Comparison of ENCODE assay signal across 8 mouse cellular contexts in the genomic region with DNA sequence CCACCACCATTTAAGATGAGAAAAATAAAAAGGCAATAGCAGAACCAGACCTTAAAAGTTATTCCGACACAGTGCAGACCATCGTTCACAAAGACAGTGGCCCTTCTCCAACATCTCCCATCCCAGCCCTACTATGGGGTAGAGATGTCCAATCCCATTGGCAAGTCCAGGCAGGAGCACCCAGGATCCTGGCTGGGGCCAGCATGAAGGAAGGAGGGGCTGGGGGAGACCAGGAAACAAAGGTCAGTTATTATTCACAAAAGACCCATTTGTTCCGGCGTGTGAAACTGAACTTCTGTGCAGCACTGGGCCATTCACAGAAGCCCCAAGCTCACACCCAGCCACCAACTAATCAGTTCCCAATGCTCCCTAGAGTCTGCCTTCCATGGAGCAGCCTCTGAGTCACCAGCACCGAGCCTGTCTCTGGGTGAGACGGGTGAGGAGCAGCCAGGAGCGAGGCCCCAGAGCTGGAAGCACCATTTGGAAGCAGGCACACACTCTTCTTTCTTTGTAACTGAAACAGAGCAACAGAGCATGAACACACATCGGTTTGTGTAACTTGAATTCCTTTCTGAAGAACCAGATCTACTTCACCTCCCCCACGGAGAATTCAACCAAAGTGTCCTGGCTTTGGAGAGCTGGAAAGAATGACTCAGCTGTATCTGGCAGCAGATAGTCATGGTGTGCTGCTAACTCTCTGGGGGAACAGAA.
DNase-seq lines count a peak whose midpoint lies in the region; ATAC-seq and TF ChIP-seq lines count a peak whose summit lies in the region.

No protein-coding gene starts in this region.

- H3K9me3 ChIP-seq in neural tube, embryonic 11.5 days (ENCODE audit: control insufficient read depth, low read length): no peaks in the 10 kb centered on the region
- no peaks in the 10 kb centered on the region for H3K9me3 ChIP-seq in heart, embryonic 12.5 days (replicated peaks)
- no peaks in the 10 kb centered on the region for H3K9me3 ChIP-seq in midbrain, embryonic 12.5 days

- peak overlapping the region; percentile 86 for H3K27ac ChIP-seq in neural tube, embryonic 11.5 days (ENCODE audit: low read depth, low read length)
- H3K27ac ChIP-seq in cortical plate, adult 2 months (ENCODE audit: insufficient read depth, low read length): peak overlapping the region; percentile 53
- peak overlapping the region; percentile 81 for H3K27ac ChIP-seq in heart, embryonic 12.5 days (ENCODE audit: poor library complexity, severe bottlenecking)
- H3K27ac ChIP-seq in midbrain, embryonic 12.5 days (replicated peaks): peak overlapping the region; percentile 82

- H3K27me3 ChIP-seq in neural tube, embryonic 11.5 days (ENCODE audit: control insufficient read depth, insufficient read depth, low read length): no peaks in the 10 kb centered on the region
- H3K27me3 ChIP-seq in heart, embryonic 12.5 days (replicated peaks): no peaks in the 10 kb centered on the region
- peaks cover 14% of the 10 kb centered on the region; the same call in 1 of the 2 replicates for H3K27me3 ChIP-seq in midbrain, embryonic 12.5 days

- DNase-seq in neural tube, embryonic 11.5 days (ENCODE audit: low spot score): peak; percentile 33
- DNase-seq in neural tube, embryonic 10.5 days (ENCODE audit: extremely low spot score, low spot score): no peak
- DNase-seq in layer of hippocampus, postnatal 10 days (ENCODE audit: low spot score in 2 of 2): peak; percentile 18 to 23

- H3K36me3 ChIP-seq in neural tube, embryonic 11.5 days (ENCODE audit: control insufficient read depth, insufficient read depth, low read length): no peaks in the 10 kb centered on the region
- no peaks in the 10 kb centered on the region for H3K36me3 ChIP-seq in heart, embryonic 12.5 days
- no peaks in the 10 kb centered on the region for H3K36me3 ChIP-seq in midbrain, embryonic 12.5 days

- peak overlapping the region; percentile 30; the same call in 1 of the 2 replicates for H3K9ac ChIP-seq in neural tube, embryonic 11.5 days (ENCODE audit: low read length)
- peak overlapping the region; percentile 20; the same call in 1 of the 2 replicates for H3K9ac ChIP-seq in heart, embryonic 12.5 days
- H3K9ac ChIP-seq in midbrain, embryonic 12.5 days (replicated peaks): no peak overlapping the region

- peaks cover 20% of the 10 kb centered on the region for H3K4me1 ChIP-seq in neural tube, embryonic 11.5 days (ENCODE audit: control insufficient read depth, insufficient read depth, low read length)
- H3K4me1 ChIP-seq in cortical plate, adult 2 months (ENCODE audit: control insufficient read depth, insufficient read depth, low read length): peaks cover 5% of the 10 kb centered on the region; the same call in 1 of the 2 replicates
- H3K4me1 ChIP-seq in heart, embryonic 12.5 days (replicated peaks): peaks cover 46% of the 10 kb centered on the region
- peaks cover 36% of the 10 kb centered on the region for H3K4me1 ChIP-seq in midbrain, embryonic 12.5 days

- 40% methylated on average over 9 of the region's 9 CpGs for WGBS in neural tube, embryonic 11.5 days
- WGBS in heart, embryonic 12.5 days: 42% methylated on average over 9 of the region's 9 CpGs
- WGBS in midbrain, embryonic 12.5 days: 37% methylated on average over 9 of the region's 9 CpGs

- H3K4me3 ChIP-seq in neural tube, embryonic 11.5 days (ENCODE audit: low read depth, low read length): no peak overlapping the region
- H3K4me3 ChIP-seq in cortical plate, adult 2 months (ENCODE audit: insufficient read depth, low read length): no peak overlapping the region
- H3K4me3 ChIP-seq in heart, embryonic 12.5 days: no peak overlapping the region
- no peak overlapping the region for H3K4me3 ChIP-seq in midbrain, embryonic 12.5 days

- ATAC-seq in neural tube, embryonic 11.5 days (ENCODE audit: insufficient read depth, low FRiP score, low TSS enrichment): peak; percentile 64; the same call in 1 of the 2 replicates
- peak; percentile 67 for ATAC-seq in heart, embryonic 12.5 days (ENCODE audit: insufficient number of reproducible peaks, low FRiP score)
- ATAC-seq in midbrain, embryonic 12.5 days (ENCODE audit: low FRiP score, low read depth): peak; percentile 17; the same call in 1 of the 2 replicates
- no peak for ATAC-seq in megakaryocyte, adult 5-6 weeks (ENCODE audit: poor library complexity, severe bottlenecking)
- no peak for ATAC-seq in granulocyte monocyte progenitor cell, adult 5-6 weeks (replicated peaks; ENCODE audit: poor library complexity, severe bottlenecking)

- H3K4me2 ChIP-seq in neural tube, embryonic 11.5 days (ENCODE audit: low read depth): no peak overlapping the region
- H3K4me2 ChIP-seq in heart, embryonic 12.5 days: peak overlapping the region; percentile 35; the same call in 1 of the 2 replicates
- peak overlapping the region; percentile 13; the same call in 1 of the 2 replicates for H3K4me2 ChIP-seq in midbrain, embryonic 12.5 days (replicated peaks)

- TF ChIP-seq POLR2A in cortical plate, adult 2 months (IDR thresholded peaks at IDR 0.05; ENCODE audit: extremely low read depth, insufficient read depth, low read length): no peak

- no peak for TF ChIP-seq CTCF in cortical plate, adult 2 months (IDR thresholded peaks at IDR 0.05; ENCODE audit: extremely low read depth, insufficient read depth, low read length)

Comparison
In these comparisons a context has a peak if more than half of its experiments do, and no peak if none do; other contexts are left out.
1. ATAC-seq: peak in neural tube, embryonic 11.5 days (single experiment), heart, embryonic 12.5 days (single experiment) and midbrain, embryonic 12.5 days (single experiment); none in megakaryocyte, adult 5-6 weeks (single experiment) and granulocyte monocyte progenitor cell, adult 5-6 weeks (single experiment).
2. Peak in every context shown above with its lines, with median percentiles within 50 percentile points of each other: H3K27ac ChIP-seq.